Mouse (Mus musculus) cerebellum, adult 2 months (tissue): ENCODE data around the gene Cdpf1. TPM values are rescaled to one million over a fixed set of nuclear protein-coding genes. Genes with fewer than 3 reads are reported as not detected.

Experiments
- DNase-seq, 2 experiments: peaks; one replicate each; pipeline ENCODE4 v3.0.0; 2021
- H3K27ac ChIP-seq: fragments of 200-500 bp; 2 replicates; pipeline ENCODE4 v1.5.1; 2012; ENCODE audit warnings: low read length, control low read depth, inconsistent platforms; ENCODE audit not compliant: insufficient read depth
- H3K27me3 ChIP-seq: fragments of 200-500 bp; 2 replicates; pipeline ENCODE4 v1.6.1; 2012; ENCODE audit warnings: inconsistent platforms, mild to moderate bottlenecking, low read length, moderate library complexity; ENCODE audit not compliant: control insufficient read depth, insufficient read depth
- H3K4me1 ChIP-seq: fragments of 200-500 bp; 2 replicates; pipeline ENCODE4 v1.6.1; 2011; ENCODE audit warnings: low read length; ENCODE audit not compliant: control insufficient read depth, insufficient read depth
- H3K4me3 ChIP-seq: fragments of 200-500 bp; replicated peaks from 2 replicates; pipeline ENCODE3; 2011; ENCODE audit warnings: mild to moderate bottlenecking, low read depth, low read length, control low read depth; ENCODE audit not compliant: insufficient read depth
- CTCF ChIP-seq: fragments of 200-500 bp; IDR thresholded peaks from 2 replicates; pipeline ENCODE4 v1.5.1; 2011; ENCODE audit warnings: low read depth, mild to moderate bottlenecking, control low read depth, low read length, moderate library complexity, borderline replicate concordance; ENCODE audit not compliant: insufficient read depth
- POLR2A ChIP-seq: fragments of 200-500 bp; IDR thresholded peaks from 2 replicates; pipeline ENCODE4 v1.6.1; 2011; ENCODE audit warnings: low read length, control low read depth, borderline replicate concordance; ENCODE audit not compliant: insufficient read depth
- WGBS: fragments of 180-500 bp; shearing (Covaris S2); methylation state at CpG from one replicate; pipeline ENCODE4 v1.1.7; 2018; 5-methylcytosine and 5-hydroxymethylcytosine counted together
- polyA plus RNA-seq: library from polyadenylated mRNA; depleted of rRNA; stranded (reverse); fragments of >200 nt; gene quantifications from 2 replicates; pipeline ENCODE4 v1.2.3, GENCODE M21; 2012

Gene Cdpf1
- polyA plus RNA-seq, 1 experiment = 21.6 TPM

DNA sequence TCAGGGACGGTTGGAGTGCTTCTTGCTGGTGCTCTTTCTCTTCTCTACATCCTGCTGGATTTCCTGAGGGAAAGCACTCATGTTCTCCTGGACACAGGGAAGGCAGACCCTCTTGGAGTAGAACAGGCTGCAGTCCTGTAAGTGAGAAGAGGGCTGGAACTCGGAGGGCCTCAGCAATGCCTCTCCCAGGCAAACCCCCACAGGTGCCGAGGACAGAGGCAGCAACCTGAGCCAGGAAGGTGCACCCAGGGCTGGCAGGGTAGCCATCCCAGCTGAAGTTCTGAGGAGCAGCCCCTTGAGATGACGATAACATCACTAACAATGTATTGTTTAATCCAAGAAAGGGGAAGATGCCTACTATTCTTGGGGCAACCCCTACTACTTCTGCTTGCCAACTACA lies 4.1 kb downstream of the Cdpf1 start:
- TF ChIP-seq CTCF (no peak), POLR2A (no peak)
- H3K4me3 ChIP-seq = no peak overlapping the region
- H3K27me3 ChIP-seq = no peaks in the 10 kb centered on the region
- no peak for DNase-seq
- H3K4me1 ChIP-seq = no peaks in the 10 kb centered on the region; the same call in 1 of the 2 replicates
- no peak overlapping the region for H3K27ac ChIP-seq
- whole genome bisulfite sequencing = 77% methylated on average over 4 of the region's 4 CpGs

DNA sequence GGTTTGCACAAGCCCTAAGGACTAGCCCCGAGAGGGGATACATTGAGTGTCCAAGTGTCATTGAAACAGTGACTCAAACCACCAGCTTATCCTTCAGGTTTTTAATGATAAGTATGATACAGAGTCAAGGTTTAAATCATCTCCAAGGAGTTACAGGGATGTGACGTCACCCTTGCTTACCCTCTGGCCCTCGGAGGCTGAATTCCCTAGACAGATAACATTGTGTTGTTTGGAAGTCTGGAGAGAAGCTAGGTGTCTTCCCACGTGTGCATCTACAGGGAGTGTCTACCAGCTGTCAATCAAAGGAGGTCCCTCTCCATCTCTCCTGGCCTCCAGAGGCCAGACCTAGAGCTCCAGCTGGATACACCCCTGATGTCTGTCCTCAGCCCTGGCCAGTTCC lies 4.6 kb downstream of the Cdpf1 start:
- H3K4me1 ChIP-seq = no peaks in the 10 kb centered on the region; the same call in 1 of the 2 replicates
- WGBS = 84% methylated on average over 4 of the region's 4 CpGs
- DNase-seq = no peak
- H3K4me3 ChIP-seq = no peak overlapping the region
- H3K27me3 ChIP-seq = no peaks in the 10 kb centered on the region
- TF ChIP-seq POLR2A = no peak
- TF ChIP-seq CTCF = no peak
- H3K27ac ChIP-seq = no peak overlapping the region

DNA sequence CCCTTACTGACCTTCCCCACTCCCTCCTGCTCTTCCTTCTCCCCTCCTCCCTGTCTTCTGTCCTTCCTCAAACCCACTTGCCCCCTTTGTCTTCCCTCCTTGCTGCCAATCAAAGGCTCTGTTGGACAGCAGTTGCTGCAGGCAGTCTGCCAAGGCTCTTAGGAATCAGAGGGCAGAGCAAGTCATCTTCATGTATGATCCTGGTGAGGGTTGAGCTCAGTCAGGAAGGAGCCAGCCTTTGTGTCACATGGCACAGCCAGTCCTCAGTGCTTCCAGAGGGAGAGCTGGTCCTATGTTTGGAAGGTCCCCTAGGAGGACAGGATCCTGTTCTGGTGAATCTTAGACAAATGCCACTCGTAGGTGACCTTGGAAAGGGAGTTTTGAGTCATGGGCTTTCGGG lies 8.6 kb downstream of the Cdpf1 start:
- no peaks in the 10 kb centered on the region for H3K27me3 ChIP-seq
- no peak for DNase-seq
- H3K4me3 ChIP-seq = no peak overlapping the region
- 68% methylated on average over 2 of the region's 2 CpGs for WGBS
- H3K27ac ChIP-seq = no peak overlapping the region
- H3K4me1 ChIP-seq = no peaks in the 10 kb centered on the region
- TF ChIP-seq POLR2A (no peak), CTCF (no peak)

DNA sequence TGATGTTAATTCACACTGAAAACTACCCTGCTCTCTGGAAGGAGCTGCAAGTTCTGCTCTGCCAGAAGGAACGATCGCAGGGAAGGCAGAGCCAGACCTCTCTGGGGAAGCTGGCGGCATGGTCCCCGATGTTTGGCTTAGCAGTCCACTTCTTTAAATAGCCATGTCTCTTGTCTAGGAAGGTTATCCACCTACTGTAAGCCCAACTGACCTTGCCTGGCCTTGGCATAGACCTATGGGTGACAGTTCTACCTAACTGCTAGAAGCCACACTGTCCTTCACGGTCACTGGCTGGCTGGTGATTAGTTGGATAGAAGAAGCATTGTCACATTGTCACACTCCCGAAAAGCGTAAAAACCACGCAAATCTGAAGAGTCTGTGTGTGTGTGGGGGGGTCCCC lies 12.8 kb downstream of the Cdpf1 start:
- H3K27ac ChIP-seq = no peak overlapping the region
- H3K27me3 ChIP-seq = no peaks in the 10 kb centered on the region
- H3K4me3 ChIP-seq = no peak overlapping the region
- H3K4me1 ChIP-seq = no peaks in the 10 kb centered on the region
- 56% methylated on average over 8 of the region's 8 CpGs for WGBS
- TF ChIP-seq CTCF (no peak), POLR2A (no peak)
- DNase-seq = no peak

DNA sequence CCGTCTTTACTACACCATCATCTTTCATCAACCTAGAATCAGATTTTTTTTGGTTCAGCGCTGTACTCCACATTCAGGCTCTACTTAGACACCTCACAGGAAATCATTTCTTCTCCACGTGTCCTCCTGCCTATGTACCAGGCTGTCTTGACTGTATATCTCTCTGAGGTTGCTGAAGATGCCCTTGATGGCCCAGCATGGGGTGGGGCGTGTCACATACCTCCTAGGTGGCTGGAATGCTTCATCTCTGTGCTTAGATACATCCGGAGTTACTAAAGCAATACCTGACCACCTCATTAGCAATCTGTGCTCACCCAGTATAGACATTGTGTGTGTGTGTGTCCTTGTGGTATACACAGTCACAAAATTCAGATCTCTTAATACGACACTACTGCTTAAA lies 16.0 kb downstream of the Cdpf1 start:
- H3K27ac ChIP-seq = no peak overlapping the region
- whole genome bisulfite sequencing = 80% methylated on average over 6 of the region's 6 CpGs
- no peak for DNase-seq
- H3K27me3 ChIP-seq = no peaks in the 10 kb centered on the region
- H3K4me3 ChIP-seq = no peak overlapping the region
- TF ChIP-seq POLR2A (no peak), CTCF (no peak)
- no peaks in the 10 kb centered on the region for H3K4me1 ChIP-seq

DNA sequence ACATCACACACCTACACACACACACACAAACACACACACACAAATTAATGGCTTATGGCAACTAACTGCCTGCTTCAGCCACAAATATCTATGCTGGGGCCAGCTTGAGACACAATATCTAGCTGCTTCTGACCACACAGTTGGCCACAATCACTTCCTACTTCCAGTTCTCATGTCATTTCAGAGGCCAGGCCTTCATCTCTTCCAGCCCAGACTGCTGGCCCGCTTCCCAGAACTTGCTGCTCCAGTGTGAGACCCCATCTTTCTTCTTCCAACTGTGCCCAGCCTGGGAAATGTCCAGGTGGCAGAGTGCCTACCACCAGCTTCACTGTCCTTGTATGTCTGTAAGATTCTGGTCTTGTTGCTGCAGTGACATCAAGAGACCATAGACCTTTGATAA lies 18.7 kb downstream of the Cdpf1 start:
- peak; percentile 29 to 36 for DNase-seq
- no peak for TF ChIP-seq POLR2A
- TF ChIP-seq CTCF = no peak
- 11% methylated on average over 1 of the region's 1 CpGs for WGBS
- Histone ChIP-seq H3K4me1 (no peaks in the 10 kb centered on the region), H3K27ac (no peak overlapping the region), H3K4me3 (no peak overlapping the region), H3K27me3 (no peaks in the 10 kb centered on the region)

DNA sequence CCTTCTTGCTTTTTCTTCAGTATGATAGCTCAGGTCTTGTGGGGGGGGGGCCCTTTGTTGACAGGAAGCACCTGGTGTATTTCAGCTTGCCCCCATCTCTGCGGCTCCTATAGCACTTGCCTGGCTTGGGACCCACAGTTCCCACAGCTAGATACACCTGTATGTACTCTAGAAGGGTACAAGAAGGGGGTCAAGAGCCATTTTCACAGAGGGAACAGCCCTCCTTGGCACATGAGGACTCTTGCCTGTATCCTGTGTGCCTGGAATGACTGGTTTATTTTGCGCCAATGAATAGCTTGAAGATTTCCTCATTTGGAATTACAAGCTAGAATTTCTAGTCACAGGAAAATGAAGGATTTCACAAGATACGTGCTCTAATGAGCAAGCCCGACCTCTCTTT lies 20.0 kb downstream of the Cdpf1 start:
- 91% methylated on average over 4 of the region's 4 CpGs for WGBS
- TF ChIP-seq POLR2A (no peak), CTCF (no peak)

DNA sequence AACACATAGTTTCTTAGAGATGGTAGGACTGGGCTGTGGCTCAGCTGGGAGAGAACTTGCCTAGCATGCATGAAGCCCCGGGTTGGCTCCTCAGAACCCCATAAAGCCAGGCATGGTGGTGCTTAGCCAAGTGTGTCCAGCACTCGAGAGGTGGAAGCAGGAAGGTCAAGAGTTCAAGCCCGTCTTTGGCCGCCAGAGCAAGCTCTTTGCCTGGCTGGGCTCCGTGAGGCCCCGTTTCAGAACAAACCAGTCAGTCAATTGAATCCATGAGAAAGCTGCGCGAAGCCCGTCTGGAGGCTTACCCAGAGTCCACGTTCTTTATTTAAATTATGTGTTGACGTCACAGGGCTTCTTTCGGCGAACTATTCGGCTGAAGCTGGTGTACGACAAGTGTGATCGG lies 22.9 kb downstream of the Cdpf1 start:
- DNase-seq = no peak
- 68% methylated on average over 16 of the region's 16 CpGs for WGBS
- H3K4me3 ChIP-seq = no peak overlapping the region
- no peaks in the 10 kb centered on the region for H3K4me1 ChIP-seq
- no peak overlapping the region for H3K27ac ChIP-seq
- TF ChIP-seq CTCF (no peak), POLR2A (no peak)
- H3K27me3 ChIP-seq = no peaks in the 10 kb centered on the region

More for the DNA sequence above, 20.0 kb downstream of the Cdpf1 start:
- Histone ChIP-seq H3K27ac (no peak overlapping the region), H3K4me1 (no peaks in the 10 kb centered on the region), H3K4me3 (no peak overlapping the region), H3K27me3 (no peaks in the 10 kb centered on the region)
- DNase-seq = no peak

DNA sequence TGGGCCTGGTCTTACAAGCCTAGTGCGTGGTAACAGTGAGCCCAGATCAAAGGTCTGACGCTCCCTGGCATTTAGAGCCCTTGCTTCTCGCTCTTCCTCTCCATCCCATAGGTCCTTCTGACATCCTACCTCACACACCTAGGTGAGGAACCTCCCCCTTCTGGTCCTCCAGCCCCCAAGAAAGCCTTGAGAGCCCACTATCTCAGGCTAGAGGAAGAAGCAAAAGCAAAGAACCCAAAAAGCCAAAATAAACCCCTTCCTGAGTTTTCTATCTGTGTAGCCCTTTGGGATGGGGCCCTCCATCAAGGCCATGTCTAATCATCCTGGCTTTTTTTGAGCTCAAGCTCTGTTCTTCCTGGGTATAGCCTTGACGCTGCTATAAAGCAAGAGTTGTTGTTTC lies 23.4 kb downstream of the Cdpf1 start:
- no peak for DNase-seq
- TF ChIP-seq CTCF = no peak
- TF ChIP-seq POLR2A = no peak
- H3K4me1 ChIP-seq = no peaks in the 10 kb centered on the region
- H3K4me3 ChIP-seq = no peak overlapping the region
- WGBS = 94% methylated on average over 4 of the region's 4 CpGs
- no peaks in the 10 kb centered on the region for H3K27me3 ChIP-seq
- no peak overlapping the region for H3K27ac ChIP-seq
